Mouse (Mus musculus) layer of hippocampus, adult 9-11 months (tissue): Measurements from ENCODE around the gene Tes.
"Not testable (repeated sequence)": the region's sequence is repeated elsewhere in the genome, so short reads cannot be mapped to it uniquely, and the experiment has no call there.

Experiments
- DNase-seq: peaks from one replicate; pipeline ENCODE4 v3.0.0; 2022

Tes gene

DNA sequence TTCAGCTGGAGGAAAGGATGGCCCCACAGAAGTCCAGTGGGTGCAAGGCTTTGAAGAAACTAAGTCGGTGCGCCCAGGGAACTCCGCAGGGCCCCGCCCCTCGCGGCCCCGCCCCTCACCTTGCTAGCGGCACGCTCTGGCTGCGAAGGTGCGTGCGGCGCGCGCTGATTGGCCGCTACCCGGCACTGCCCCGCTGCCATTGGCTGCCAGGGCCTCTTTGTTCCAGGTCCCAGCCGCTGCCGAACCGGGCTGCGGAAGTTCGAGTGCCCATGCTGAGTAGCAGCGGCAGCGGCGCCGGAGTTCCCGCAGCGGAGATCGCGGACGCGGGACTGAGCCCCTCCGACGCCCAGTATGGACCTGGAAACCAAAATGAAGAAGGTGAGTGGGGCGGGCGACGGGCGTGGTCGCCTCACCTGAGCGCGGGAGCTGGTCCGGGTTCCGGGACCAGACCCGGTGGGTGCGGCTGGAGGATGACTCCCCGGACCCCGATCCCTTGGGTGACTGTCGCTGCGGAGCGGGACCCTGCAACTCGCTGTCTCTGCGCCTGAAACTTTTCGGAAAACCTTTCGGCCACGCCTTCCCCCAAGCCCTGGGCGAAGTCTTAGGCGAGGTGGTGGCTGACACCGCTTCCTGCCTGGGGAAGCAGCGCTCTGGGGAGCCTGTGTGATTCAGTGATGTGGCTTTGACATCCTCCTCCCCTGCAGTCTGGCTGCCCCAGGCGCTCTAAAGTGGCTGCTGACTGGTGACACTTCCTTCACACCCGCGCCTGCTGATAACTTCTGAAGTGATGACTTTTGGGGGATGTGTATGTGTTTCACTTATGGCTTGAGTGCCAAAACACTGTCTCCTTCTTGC, at the start of gene Tes:
Tes (plus strand) TSS at position 214 of the 855 bp plus-strand sequence.
- peak; percentile 48 for DNase-seq

DNA sequence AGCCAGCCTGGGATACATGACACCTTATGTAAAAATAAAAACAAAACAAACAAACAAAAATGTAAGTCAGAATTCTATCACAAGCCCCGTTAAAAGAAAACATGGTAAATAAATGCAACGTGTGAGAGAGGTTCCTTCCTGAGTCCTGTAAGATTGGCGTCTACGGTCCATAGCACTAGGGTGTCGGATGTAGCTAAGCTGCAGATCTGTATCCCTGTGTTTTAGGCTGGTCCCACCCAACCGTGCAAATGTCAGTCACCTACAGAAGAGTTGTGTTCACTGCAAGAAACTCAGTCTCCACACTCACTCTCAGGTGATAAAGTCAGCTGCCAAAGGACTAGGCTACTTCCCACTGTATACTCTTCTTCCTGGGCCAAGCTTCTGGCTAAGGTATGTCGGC, 39.1 kb upstream of the Tes start:
- DNase-seq, result no peak

DNA sequence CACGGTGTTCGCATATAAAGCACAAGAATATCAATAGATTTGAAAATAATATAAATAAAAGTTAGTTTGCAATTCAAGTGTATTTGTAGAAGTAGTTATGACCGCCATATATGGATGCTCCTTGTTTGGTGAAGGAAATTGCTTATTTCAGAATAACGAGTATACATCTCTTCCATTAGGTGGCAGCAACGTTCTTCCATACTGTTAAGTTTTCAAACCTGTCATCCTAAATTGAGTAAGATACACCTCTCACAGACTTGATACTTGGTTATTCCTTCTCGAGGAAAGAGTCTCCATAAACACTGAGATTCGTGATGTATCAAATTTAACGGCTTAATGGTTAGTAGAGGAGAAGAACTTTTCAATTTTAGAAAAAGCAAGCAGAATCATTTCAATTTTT, 37.4 kb upstream of the Tes start:
- DNase-seq, result no peak

DNA sequence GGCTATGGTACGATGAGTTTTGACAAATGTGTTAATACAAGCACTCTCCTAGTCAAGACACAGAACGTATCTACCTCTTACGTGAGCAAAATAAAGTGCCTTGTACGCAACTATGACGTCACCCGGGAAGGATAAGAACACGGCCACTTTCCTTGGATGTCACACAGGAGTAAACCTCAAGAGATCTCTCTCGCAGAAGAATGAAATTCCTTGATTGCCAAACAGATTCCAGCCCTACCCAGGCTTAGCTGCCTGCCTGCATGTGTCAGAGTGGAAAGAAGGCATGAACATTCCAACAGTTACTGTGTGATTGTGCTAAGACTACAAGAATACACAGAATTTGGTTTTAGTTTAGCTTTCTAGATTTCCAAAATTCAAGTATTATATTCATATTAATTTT, 36.1 kb upstream of the Tes start:
- no peak for DNase-seq

DNA sequence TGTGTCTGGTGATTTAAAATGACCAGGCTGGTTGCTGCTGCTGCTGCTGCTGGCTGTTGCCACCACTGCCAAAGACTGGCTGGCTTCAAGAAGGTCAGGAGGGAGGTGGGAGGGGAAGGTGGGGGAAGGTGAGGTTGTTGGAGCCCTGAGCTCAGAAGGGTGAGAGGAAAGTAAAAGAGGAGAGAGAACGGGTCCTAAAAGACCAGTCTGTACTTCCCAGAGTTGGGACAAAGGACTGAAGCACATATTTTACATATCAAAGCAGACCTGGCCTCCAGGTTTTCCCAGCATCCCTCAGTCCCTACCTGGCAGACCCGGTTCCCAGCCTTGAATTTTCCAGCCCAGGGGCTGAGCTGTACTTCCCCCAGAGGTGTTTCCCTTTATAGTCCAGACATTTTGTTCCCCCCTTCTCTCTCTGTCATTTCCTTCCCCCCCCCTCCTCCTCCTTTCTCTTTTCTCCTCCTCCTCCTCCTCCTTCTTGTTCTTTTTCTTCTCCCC, 32.7 kb upstream of the Tes start:
- DNase-seq, result no peak

DNA sequence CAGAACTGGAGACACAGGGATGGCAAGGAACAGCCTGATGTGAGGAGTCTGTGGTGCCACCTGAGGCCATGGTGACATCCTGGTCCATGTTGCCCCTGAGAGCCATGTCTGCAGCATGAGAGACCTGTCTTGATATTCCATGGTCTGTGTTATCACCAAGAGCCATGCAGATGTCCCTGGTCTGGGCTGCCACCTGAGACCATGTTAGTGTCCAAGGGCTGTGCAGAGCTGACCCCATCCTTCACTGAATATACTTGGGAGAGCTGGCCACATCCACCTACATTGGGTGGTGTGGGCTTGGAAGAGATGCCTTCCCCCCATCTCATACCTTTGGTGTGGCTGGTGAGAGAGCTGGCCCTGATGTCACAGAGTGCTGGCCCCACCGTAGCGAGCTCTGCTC, 30.9 kb upstream of the Tes start:
- no peak for DNase-seq

DNA sequence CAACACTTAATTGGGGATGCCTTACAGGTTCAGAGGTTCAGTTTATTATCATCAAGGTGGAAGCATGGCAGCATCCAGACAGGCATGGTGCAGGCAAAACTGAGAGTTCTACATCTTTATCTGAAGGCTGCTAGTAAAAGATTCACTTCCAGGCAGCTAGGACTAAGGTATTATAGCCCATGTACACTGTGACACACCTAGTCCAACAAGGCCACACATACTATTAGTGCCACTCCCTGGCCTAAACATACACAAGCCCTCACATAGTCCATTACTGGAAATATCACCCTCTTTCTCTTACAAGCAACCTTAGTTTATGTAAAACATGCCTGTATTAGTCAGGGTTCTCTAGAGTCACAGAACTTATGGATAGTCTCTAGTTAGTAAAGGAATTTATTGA, 29.7 kb upstream of the Tes start:
- DNase-seq, result no peak

DNA sequence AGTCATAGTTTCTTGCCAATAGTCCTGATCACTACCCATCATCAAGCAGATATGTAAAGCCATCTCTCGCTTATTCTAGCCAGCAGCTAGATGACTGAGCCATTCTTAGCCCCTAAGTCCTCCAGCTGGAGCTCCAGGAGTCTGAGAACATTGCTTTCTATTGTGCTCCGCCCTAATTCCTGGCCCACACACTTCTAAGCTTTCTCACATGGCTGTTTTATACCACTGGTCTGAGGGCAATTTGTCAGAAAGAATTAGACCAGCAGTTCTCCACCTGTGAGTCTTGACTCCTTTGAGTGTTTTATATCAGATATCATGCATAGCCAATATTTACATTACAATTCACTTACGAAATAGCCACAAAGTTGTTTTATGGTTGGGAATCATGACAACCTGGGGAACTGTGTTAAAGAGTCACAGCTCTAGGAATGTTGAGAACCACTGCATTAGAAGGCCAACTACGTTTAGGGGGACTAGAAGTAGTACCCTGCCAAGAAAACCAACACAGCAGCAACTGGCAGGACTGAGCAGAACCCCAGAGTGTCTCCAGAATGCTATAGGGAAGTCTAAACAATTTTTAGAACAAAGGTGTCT, 13.4 kb upstream of the Tes start:
- no peak for DNase-seq

DNA sequence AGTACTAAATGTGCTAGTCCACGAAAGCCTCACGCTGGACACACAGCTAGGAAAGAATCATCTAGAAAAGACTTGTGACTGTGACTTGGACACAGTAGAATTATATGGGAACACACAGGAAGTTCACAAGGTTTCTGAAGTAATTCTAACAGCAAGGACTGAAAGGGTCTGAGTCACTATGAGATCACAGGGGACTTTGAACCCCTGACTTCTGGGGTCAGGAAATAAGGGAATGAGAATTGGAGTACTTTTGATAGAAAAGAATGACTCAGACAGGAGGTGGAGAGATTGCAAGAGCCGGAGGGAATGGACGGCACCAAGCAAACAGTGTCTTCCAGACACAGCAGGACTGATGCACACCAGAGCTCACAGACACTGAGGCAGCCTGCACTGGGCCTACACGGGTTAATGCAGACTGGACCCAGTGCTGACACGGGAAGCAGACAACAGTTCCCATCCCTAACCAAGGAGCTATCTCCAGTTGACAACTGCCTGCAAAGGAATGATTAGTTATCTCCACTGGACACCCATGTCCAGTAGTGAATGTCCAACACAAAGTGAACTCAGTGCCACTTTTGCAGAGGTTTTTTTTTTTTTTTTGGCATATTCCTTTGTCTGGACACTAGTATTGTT, 11.8 kb upstream of the Tes start:
- DNase-seq, result no peak

DNA sequence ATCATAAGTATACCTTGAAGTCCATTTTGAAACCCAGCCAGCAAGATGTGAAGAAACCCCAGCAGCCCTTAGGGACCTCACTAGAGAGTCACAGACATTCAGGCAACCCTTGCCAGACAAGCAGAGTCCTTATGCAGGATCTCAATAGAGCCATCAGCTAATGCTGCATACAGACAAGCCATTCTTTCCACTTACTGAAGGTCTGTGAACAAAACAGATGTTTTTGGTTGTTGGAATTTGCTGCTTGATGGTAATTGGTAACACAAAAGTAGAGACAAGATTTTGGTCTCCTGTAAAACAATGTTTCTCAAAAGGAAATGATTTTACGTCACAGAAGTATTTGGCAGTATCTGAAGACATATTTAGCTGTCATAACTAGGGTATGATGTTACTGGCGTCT, 10.2 kb upstream of the Tes start:
- no peak for DNase-seq

DNA sequence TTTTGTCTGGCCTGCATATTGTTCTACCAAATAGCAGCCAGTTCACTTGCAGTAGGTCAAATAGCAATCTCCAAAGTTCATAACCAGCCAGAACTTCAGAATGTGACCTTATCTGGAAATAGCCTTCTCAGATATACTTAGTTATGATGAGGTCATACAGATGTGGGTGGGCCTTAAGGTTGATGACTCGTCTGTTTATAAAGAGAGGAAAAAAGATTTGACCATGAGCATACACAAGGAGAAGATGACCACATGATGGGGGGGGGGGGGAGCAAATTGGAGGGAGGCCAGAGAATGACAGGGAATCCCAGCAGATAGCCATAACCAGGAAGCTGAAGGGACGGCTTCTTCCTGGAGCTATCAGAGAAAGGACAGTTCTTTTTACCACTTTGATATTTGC, 9.3 kb upstream of the Tes start:
- no peak for DNase-seq

DNA sequence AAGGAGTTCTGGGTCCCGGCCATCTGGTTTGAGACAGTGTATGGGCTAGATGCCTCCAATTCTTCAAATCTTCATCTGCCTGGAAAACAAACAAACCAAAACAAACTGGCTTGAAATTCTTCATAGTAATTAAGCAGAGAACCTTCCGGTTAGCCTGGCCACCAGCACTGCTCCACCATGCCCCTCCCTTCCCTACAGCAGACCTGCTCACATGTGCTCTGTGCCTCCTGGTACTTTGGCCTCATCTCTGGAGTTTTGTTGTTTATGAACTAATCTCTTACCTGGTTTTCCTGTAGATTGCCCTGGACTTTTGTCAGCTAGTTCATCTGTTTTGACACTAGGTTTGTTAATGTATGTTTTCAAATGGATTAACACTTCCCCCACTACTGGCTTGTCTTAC, 5.4 kb upstream of the Tes start:
- no peak for DNase-seq

DNA sequence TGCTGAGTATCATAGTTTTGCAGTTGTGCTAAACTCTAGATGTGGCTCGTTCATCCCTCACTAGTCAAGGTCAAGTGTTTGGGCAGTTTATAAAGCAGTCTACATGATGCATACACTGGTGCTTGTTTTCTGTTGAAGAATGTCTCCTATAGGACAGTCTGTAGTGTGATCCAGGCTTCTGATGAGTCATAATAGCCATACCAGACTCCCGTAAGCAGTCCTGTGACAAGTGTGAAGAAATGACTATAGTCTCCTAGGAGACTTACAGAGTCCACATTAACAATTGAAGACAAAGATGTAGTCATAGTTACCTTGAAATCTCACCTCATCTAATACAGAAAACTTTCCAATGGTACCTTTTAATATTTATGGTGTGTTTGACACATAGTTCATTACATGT, 4.8 kb upstream of the Tes start:
- DNase-seq, result no peak

DNA sequence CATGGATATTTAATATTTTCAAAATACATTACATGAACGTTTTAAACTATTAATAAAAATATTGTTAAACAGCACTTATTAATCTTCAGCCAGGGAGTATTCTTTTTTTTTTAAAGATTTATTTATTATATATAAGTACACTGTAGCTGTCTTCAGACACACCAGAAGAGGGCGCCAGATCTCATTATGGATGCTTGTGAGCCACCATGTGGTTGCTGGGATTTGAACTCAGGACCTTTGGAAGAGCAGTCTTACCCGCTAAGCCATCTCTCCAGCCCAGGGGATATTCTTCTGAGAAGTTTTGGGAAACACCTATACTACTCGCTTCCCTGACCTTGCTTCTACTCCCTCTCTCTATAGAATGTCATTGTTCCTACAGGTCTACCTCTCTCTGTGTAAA, 3.1 kb upstream of the Tes start:
- not testable (repeated sequence) for DNase-seq

DNA sequence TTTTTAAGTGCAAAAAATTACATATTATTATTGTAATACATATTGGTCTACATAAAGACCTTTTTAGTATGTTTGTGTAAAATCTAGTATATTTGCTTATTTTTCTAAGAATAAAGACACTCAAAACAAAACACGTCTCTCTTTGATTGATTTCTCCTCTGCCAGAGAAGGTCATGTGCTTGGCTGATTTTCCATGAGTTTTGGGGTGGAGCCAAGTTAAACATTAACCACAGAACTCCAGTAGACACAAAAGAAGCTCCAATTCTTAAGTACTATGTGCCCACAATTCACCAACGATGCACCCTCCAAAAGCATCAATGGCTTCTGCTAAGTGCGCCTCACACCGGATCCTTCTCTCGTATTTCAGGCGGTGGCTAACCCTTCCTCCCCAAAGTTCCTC, 2.6 kb upstream of the Tes start:
- DNase-seq, result no peak

DNA sequence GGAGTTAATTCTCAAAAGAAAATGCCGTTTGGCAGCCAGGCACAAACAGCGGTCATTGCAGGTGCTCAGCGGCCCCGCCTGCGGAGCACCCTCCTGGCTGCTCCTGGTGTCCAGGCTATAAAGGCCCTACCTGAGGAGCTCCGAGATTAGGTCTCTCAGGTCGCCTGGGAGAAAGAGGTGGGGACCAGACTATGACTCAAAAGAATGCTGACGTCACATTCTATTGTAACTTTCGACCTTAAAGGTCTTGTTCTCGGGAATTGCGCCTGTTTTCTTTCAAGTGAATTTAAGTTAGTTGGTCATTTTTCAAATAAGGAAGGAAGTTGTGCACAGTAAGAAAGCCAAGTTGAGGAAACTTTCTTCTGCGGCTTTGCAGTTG, 831 bp downstream of the Tes start:
- no peak for DNase-seq

DNA sequence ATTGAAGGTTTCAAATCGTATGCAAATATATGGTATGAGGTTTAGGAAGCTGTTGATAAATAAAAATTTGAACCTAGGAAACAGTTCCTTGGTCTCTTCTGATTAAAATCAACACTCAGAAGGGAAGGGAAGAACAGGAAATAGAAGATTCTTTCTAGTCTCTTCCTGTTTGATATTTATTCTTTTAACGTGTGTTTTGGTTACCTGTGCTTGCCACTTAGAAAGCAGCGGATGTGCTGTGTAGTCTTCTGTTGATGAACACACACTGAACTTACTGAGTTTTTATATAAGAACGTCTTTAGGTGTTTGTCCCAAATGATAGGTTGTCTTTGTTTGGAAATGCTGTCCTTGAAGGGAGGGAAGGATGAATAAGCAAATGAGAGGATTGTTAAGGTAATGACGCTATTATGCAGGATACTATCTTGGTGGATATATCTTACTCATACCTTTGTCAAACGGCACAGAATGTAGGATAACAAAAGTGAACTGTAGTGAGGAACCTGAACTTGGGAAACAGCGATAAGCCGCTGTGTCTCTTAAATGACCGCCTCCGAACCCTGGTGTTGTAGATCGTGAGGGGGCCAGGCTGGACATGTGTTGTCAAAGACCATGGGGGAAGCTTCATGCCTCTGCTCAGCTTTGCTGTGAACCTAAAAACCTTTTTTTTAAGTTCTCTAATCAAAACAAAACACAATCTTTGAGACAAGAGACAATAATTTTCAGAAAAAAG, 1.4 kb downstream of the Tes start:
- DNase-seq, result no peak

DNA sequence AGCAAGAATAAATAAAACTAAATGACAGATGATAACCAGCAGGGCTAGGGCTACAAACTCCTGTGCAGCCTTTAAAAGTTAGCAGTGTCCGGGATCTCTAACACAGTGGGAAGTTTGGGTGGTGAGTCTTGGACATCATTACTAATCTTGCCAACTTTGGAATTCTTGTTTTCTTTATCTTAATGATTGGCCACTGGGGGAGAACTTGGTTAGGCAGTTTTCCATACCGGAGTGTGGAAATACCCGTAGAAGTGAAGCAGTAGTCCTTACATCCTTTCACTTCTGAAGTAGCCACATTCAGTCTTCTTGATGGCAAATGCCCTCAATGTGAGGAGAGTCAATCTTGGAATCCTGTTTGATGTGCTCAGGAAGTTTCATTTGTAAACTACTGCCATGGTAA, 7.0 kb downstream of the Tes start:
- no peak for DNase-seq

DNA sequence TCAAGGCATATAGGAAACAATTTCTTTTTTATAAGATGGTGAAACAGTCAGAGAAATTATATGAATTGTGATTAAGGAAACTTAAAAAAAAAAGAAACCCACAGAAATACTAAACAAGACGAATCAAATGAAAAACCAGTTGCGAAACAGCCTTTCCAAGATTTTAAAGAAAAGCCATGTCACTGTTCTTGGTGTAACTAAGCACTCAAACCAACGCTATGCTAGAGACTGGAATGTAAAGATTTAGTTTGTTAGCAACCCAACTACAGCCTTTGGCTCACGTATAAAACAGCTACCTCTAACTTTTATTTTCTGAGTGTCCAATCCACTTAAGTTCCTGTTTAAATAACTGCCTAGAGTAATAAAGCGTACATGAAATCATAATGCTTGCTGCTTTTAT, 7.4 kb downstream of the Tes start:
- no peak for DNase-seq

DNA sequence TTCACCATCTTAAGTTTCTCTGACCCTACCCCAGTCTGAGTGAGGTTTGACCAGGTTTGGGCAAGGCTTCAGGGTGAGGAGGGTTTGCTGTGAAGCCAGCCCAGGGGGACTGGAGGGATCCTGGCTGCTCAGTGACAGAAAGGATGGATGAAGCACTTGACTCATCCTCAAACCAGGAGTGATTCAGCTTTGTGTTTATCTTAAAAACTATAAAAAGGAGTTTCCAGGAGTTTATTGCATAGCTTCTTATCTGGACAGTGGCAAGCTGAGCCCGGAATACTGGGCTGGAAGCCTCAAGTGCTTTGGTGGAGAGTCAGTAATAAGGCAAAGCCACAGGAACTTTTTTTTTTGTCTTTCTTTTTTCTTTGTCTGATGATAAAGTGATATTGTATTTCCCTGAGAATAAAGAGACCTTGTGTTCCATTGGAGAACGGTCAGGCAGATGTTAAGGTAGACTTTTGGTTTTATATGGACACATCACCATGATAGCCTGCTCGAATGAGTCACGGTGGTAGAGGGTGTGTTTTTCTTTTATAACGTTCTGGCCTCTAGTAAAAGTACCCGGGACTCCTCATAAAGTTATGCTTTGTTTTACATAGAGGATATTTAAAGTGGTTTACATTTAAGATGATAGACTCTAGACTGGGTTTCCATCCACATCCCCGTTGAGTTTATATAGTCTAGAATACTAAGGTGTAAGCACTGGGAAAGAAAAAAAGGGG, 8.0 kb downstream of the Tes start:
- DNase-seq, result no peak

DNA sequence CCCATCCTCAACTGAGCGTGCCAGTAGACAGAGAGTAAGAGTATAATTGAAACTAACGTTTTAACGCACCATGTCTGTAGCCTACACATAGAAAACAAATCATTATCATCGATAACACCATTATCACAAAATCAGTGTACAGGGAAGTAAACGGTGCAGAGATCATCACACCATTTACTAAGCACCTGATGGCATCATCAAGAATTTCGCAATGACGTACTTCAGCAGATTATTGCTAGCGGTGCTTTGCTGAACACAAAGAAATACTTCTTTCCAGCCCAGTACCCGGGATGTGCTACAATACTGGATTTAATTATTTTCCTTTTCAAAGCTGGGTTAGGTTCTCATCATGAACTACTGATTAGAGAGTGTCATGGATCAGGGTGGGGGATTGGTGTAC, 12.3 kb downstream of the Tes start:
- DNase-seq, result no peak

DNA sequence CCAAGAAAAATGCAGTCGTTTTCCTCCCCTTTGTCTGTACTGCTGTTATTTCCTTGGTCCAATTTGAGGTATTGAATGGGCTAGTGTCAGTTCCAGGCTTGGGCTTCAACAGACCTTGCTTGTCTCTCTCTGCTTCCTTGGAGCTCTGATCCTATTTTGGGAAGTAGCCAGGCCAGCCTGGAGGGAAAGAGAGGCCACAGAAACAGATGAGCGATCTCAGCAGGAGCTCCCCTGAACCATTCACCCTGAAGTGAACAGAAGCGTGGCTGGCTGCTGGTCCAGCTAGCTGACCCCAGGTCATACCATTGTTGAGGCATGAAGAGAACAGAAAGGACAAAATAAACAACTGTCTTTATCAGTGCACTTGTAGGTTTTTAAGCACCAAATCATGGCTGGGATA, 12.8 kb downstream of the Tes start:
- DNase-seq, result no peak

DNA sequence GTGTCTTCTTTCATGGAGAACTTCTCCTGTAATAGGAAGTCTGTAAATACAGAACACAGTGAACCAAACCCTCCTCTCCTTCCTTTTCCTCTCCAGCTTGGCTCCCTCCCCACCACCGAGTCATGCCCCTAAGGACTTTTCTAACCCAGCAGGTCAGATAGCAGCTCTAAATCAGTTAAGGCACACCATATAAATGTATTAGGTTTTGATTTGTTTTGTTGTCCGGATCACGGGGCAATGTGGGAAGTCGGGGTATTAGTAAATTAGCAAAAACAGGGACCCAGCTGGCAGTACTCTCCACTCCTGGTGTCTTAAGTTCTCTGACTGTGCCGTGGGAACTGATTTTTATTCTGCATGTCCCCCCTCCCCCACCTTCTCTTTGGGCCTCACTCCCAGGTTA, 14.4 kb downstream of the Tes start:
- DNase-seq, result no peak
